21 mouse cellular contexts compared by ENCODE assay signal in the genomic region with DNA sequence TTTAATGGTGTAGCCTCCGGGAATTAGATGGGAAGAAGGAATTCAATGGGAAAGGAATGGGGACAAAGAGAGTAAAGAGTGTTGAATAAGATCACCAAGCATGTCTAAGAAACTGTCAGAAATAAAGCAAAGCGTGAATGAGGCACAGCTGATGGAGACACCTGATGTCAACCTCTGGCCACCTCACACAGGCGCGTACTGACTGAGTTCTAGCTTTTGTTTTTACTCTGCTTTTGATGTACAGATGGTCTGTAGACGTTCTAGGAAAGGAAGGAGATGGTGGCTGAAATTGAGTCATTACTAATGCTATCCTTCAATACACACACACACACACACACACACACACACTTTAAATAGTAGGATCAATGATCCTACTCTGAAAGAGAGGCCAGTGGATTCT.
"Had no signal": no experiment of that assay in that cellular context is flagged by ENCODE, and none has a peak within 500 bp of the region (broad histone marks: within the 10 kb centered on the region; RNA-seq: fewer than 3 reads in every experiment).

No protein-coding gene starts in this region.

- H3K4me2 ChIP-seq: embryonic facial prominence, embryonic 12.5 days; embryonic facial prominence, embryonic 13.5 days; embryonic facial prominence, embryonic 15.5 days; forebrain, embryonic 12.5 days; forebrain, embryonic 13.5 days; forebrain, embryonic 15.5 days had no signal

- H3K27ac ChIP-seq: embryonic facial prominence, embryonic 10.5 days; embryonic facial prominence, embryonic 12.5 days; embryonic facial prominence, embryonic 13.5 days; embryonic facial prominence, embryonic 15.5 days; forebrain, embryonic 10.5 days; forebrain, embryonic 12.5 days; forebrain, embryonic 13.5 days; gastrocnemius, adult 2 months; heart, adult 2 months had no signal

- H3K4me3 ChIP-seq: embryonic facial prominence, embryonic 10.5 days; embryonic facial prominence, embryonic 12.5 days; embryonic facial prominence, embryonic 13.5 days; embryonic facial prominence, embryonic 15.5 days; erythroblast, embryonic 14.5 days; forebrain, embryonic 10.5 days; forebrain, embryonic 12.5 days; forebrain, embryonic 13.5 days; forebrain, embryonic 15.5 days; gastrocnemius, adult 2 months; heart, adult 2 months had no signal

- H3K4me1 ChIP-seq: embryonic facial prominence, embryonic 12.5 days; embryonic facial prominence, embryonic 15.5 days; forebrain, embryonic 12.5 days had no signal

- H3K9ac ChIP-seq: embryonic facial prominence, embryonic 12.5 days; embryonic facial prominence, embryonic 13.5 days; embryonic facial prominence, embryonic 15.5 days; forebrain, embryonic 12.5 days; forebrain, embryonic 13.5 days; forebrain, embryonic 15.5 days; forebrain, postnatal 0 days had no signal

- H3K27me3 ChIP-seq: embryonic facial prominence, embryonic 12.5 days; embryonic facial prominence, embryonic 13.5 days; embryonic facial prominence, embryonic 15.5 days; forebrain, embryonic 12.5 days; forebrain, embryonic 13.5 days; forebrain, embryonic 15.5 days had no signal

- DNase-seq: cerebellum, adult 9-10 months; cerebellum, adult 9-11 months; cerebellum, postnatal 25 days; cerebellum, postnatal 36 days; embryo, embryonic 11 days; gastrocnemius, adult 2 months; gastrocnemius, postnatal 10 days; gastrocnemius, postnatal 14 days; gastrocnemius, postnatal 25 days; gastrocnemius, postnatal 36 days had no signal

- H3K36me3 ChIP-seq: embryonic facial prominence, embryonic 10.5 days; embryonic facial prominence, embryonic 12.5 days; embryonic facial prominence, embryonic 13.5 days; embryonic facial prominence, embryonic 15.5 days; forebrain, embryonic 12.5 days; forebrain, embryonic 15.5 days had no signal

- H3K9me3 ChIP-seq: embryonic facial prominence, embryonic 10.5 days; embryonic facial prominence, embryonic 12.5 days; embryonic facial prominence, embryonic 13.5 days; embryonic facial prominence, embryonic 15.5 days; forebrain, embryonic 10.5 days; forebrain, embryonic 12.5 days; forebrain, embryonic 13.5 days; forebrain, embryonic 15.5 days had no signal
